Mouse (Mus musculus): ENCODE data around the gene Dnaaf1. TPM values are rescaled to one million over a fixed set of nuclear protein-coding genes. Genes with fewer than 3 reads are reported as not detected.

Dnaaf1 gene
- polyA plus RNA-seq, 1 experiment from 2014 or later = 0.28 TPM

DNA sequence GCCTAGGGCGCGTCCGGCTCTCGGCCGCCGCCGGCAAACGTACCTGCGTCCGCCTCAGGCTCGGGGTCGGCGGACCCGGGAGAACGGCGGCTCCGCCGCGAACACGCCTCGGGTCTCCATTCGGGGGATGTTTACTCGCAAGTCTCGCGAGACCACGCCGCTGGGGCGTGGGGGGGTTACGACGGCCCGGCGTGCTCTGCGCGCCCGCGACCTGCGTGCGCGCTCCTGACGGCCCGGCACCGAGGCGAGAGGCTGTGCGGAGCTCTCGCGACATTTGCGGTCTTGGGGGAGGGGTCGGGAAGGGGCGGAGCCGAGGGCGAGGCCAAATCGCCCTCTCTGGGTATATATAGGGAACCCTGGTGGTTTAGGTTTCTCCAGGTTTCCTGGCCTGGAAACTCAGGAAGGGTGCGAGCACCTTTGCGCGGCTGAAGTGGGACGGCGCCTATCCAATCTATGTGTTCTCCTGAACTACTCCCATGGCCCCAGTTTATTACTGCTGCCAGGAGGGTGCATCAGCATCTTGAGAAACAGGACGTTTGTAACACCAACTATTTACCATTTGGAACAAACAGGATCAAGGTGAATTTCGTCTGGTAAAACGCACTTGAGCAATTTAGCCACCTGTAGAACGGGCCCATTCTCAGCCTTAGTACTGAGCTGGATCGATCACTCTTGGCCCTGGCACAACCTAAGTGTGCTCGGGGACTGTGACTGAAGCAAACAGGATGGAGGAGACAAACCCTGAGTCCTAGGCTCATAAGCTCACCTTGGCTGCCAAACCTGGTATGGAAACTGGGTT is 16.2 kb upstream of the Dnaaf1 start, which contains the start of gene Mbtps1:
TSS of gene Mbtps1 (minus strand) at position 133 of the 799 bp plus-strand sequence.
- peak within 1 kb of the TSS; percentile 92 for H3K9ac ChIP-seq (ENCODE audit: low read length)
- peak; percentile 98 for ATAC-seq (ENCODE audit: insufficient number of reproducible peaks, insufficient read depth, low FRiP score, low read depth)
- H3K27ac ChIP-seq (replicated peaks in 1 of 2; ENCODE audit: control insufficient read depth in 1 of 2, insufficient read depth in 1 of 2, low read depth in 2 of 2, low read length in 2 of 2) = peak within 1 kb of the TSS; percentile 70 to 80
- peaks cover 7 to 16% of the 10 kb centered on the region in 2 experiments for H3K4me1 ChIP-seq (ENCODE audit: control insufficient read depth in 2 of 2, insufficient read depth in 2 of 2, low read length in 2 of 2)
- H3K4me2 ChIP-seq (ENCODE audit: low read length) = peak within 1 kb of the TSS; percentile 79
- peak within 1 kb of the TSS; percentile 80 to 94 for H3K4me3 ChIP-seq (ENCODE audit: control insufficient read depth in 1 of 2, insufficient read depth in 1 of 2, low read depth in 1 of 2, low read length in 2 of 2)
- no peaks in the 10 kb centered on the region for H3K9me3 ChIP-seq (ENCODE audit: control insufficient read depth, low read length)
- H3K36me3 ChIP-seq (ENCODE audit: control insufficient read depth, insufficient read depth, low read length) = peaks cover 29% of the 10 kb centered on the region
- WGBS = 6% methylated on average over 62 of the region's 63 CpGs
- H3K27me3 ChIP-seq (ENCODE audit: control insufficient read depth, insufficient read depth, low read length) = no peaks in the 10 kb centered on the region

DNA sequence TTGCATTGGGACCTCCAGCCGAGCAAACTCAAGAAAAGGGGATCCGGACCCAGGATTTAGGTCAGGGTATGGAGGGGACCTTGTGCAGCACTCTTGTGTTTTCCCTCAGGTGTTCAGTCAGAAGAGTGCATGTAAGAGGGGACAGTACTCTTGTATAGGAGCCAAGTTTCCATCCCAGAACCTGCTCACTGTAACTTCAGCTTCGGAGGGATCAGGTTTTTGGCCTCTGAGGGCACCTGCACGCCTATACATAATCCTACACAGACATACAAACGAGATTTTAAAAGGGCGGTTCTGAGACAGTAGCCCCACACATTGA is 15.7 kb upstream of the Dnaaf1 start:
- Histone ChIP-seq H3K9me3 (ENCODE audit: control insufficient read depth, low read length) (no peaks in the 10 kb centered on the region), H3K4me1 (ENCODE audit: control insufficient read depth in 2 of 2, insufficient read depth in 2 of 2, low read length in 2 of 2) (peaks cover 7 to 16% of the 10 kb centered on the region in 2 experiments), H3K4me2 (ENCODE audit: low read length) (peak overlapping the region; percentile 64; the same call in 1 of the 2 replicates), H3K9ac (ENCODE audit: low read length) (peak overlapping the region; percentile 65; the same call in 1 of the 2 replicates), H3K27me3 (ENCODE audit: control insufficient read depth, insufficient read depth, low read length) (no peaks in the 10 kb centered on the region), H3K36me3 (ENCODE audit: control insufficient read depth, insufficient read depth, low read length) (peaks cover 34% of the 10 kb centered on the region), H3K4me3 (ENCODE audit: control insufficient read depth in 1 of 2, insufficient read depth in 1 of 2, low read depth in 1 of 2, low read length in 2 of 2) (no peak overlapping the region), H3K27ac (replicated peaks in 1 of 2; ENCODE audit: control insufficient read depth in 1 of 2, insufficient read depth in 1 of 2, low read depth in 2 of 2, low read length in 2 of 2) (no peak overlapping the region)
- ATAC-seq (ENCODE audit: insufficient number of reproducible peaks, insufficient read depth, low FRiP score, low read depth) = no peak
- 86% methylated on average over 6 of the region's 6 CpGs for WGBS

DNA sequence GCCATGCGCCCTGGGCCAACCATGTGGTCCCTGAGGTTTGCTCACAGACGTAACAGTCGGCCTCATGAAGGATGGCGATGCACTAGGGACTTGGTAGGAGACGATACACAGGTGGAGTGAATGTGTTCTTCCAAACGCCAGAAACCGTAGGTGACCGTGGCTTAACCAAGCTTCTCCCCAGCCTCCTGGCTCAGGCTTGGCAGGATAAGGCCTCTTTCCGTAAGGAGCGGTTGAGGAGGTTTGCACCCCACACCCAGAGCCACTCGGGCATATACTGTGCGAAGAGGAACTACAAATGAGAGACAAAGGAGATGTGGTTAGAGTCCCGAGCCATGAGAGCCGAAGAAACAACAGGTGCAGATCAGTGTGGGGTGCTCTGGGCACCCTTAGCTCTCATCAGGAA is 11.2 kb upstream of the Dnaaf1 start:
- WGBS = 90% methylated on average over 14 of the region's 14 CpGs
- H3K9me3 ChIP-seq (ENCODE audit: control insufficient read depth, low read length) = no peaks in the 10 kb centered on the region
- no peak for ATAC-seq (ENCODE audit: insufficient number of reproducible peaks, insufficient read depth, low FRiP score, low read depth)
- H3K36me3 ChIP-seq (ENCODE audit: control insufficient read depth, insufficient read depth, low read length) = peaks cover 68% of the 10 kb centered on the region
- H3K27ac ChIP-seq (replicated peaks in 1 of 2; ENCODE audit: control insufficient read depth in 1 of 2, insufficient read depth in 1 of 2, low read depth in 2 of 2, low read length in 2 of 2) = no peak overlapping the region
- peaks cover 0 to 3% of the 10 kb centered on the region in 2 experiments; a peak in 2 of 4 replicates for H3K4me1 ChIP-seq (ENCODE audit: control insufficient read depth in 2 of 2, insufficient read depth in 2 of 2, low read length in 2 of 2)
- H3K9ac ChIP-seq (ENCODE audit: low read length) = no peak overlapping the region
- H3K4me3 ChIP-seq (ENCODE audit: control insufficient read depth in 1 of 2, insufficient read depth in 1 of 2, low read depth in 1 of 2, low read length in 2 of 2) = no peak overlapping the region
- no peak overlapping the region for H3K4me2 ChIP-seq (ENCODE audit: low read length)
- H3K27me3 ChIP-seq (ENCODE audit: control insufficient read depth, insufficient read depth, low read length) = no peaks in the 10 kb centered on the region

- Histone ChIP-seq H3K36me3 (ENCODE audit: control insufficient read depth, insufficient read depth, low read length) (peaks cover 61% of the 10 kb centered on the region), H3K27me3 (ENCODE audit: control insufficient read depth, insufficient read depth, low read length) (no peaks in the 10 kb centered on the region), H3K9ac (ENCODE audit: low read length) (no peak overlapping the region), H3K9me3 (ENCODE audit: control insufficient read depth, low read length) (no peaks in the 10 kb centered on the region), H3K4me1 (ENCODE audit: control insufficient read depth in 2 of 2, insufficient read depth in 2 of 2, low read length in 2 of 2) (no peaks in the 10 kb centered on the region; a peak in 2 of 4 replicates), H3K4me3 (ENCODE audit: control insufficient read depth in 1 of 2, insufficient read depth in 1 of 2, low read depth in 1 of 2, low read length in 2 of 2) (no peak overlapping the region), H3K27ac (replicated peaks in 1 of 2; ENCODE audit: control insufficient read depth in 1 of 2, insufficient read depth in 1 of 2, low read depth in 2 of 2, low read length in 2 of 2) (no peak overlapping the region), H3K4me2 (ENCODE audit: low read length) (no peak overlapping the region)
- ATAC-seq (ENCODE audit: insufficient number of reproducible peaks, insufficient read depth, low FRiP score, low read depth) = no peak
- WGBS = 63% methylated on average over 11 of the region's 11 CpGs
These were observed 8.7 kb upstream of the Dnaaf1 start for GRCm38 (mm10) chr8:119566367-119566766.

DNA sequence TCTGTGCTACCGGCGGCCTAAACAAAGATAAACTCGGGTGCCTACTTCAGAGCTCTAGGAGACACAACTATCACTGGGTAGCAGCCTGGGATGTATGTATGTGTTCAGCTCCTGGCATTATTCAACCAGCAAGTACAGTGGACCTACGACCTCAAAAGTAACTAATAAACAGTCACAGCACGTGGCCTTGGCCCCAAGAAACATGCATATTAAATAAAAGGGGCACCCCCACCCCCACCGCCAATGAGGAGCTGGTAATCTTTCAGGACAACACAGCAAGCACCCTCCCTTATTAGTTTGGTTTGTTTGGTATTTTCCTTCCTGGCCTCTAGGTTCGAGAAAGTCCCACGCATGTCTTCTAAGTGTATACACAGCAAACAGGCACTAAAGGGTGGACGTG is 6.8 kb upstream of the Dnaaf1 start:
- 81% methylated on average over 9 of the region's 9 CpGs for WGBS
- Histone ChIP-seq H3K4me1 (ENCODE audit: control insufficient read depth in 2 of 2, insufficient read depth in 2 of 2, low read length in 2 of 2) (no peaks in the 10 kb centered on the region; a peak in 2 of 4 replicates), H3K4me2 (ENCODE audit: low read length) (no peak overlapping the region), H3K9me3 (ENCODE audit: control insufficient read depth, low read length) (no peaks in the 10 kb centered on the region), H3K4me3 (ENCODE audit: control insufficient read depth in 1 of 2, insufficient read depth in 1 of 2, low read depth in 1 of 2, low read length in 2 of 2) (no peak overlapping the region), H3K27me3 (ENCODE audit: control insufficient read depth, insufficient read depth, low read length) (no peaks in the 10 kb centered on the region), H3K36me3 (ENCODE audit: control insufficient read depth, insufficient read depth, low read length) (peaks cover 45% of the 10 kb centered on the region), H3K9ac (ENCODE audit: low read length) (no peak overlapping the region), H3K27ac (replicated peaks in 1 of 2; ENCODE audit: control insufficient read depth in 1 of 2, insufficient read depth in 1 of 2, low read depth in 2 of 2, low read length in 2 of 2) (no peak overlapping the region)
- no peak for ATAC-seq (ENCODE audit: insufficient number of reproducible peaks, insufficient read depth, low FRiP score, low read depth)

- no peak overlapping the region for H3K27ac ChIP-seq (replicated peaks in 1 of 2; ENCODE audit: control insufficient read depth in 1 of 2, insufficient read depth in 1 of 2, low read depth in 2 of 2, low read length in 2 of 2)
- no peak for ATAC-seq (ENCODE audit: insufficient number of reproducible peaks, insufficient read depth, low FRiP score, low read depth)
- H3K4me2 ChIP-seq (ENCODE audit: low read length) = no peak overlapping the region
- H3K9me3 ChIP-seq (ENCODE audit: control insufficient read depth, low read length) = no peaks in the 10 kb centered on the region
- no peak overlapping the region for H3K4me3 ChIP-seq (ENCODE audit: control insufficient read depth in 1 of 2, insufficient read depth in 1 of 2, low read depth in 1 of 2, low read length in 2 of 2)
- H3K27me3 ChIP-seq (ENCODE audit: control insufficient read depth, insufficient read depth, low read length) = no peaks in the 10 kb centered on the region
- no peak overlapping the region for H3K9ac ChIP-seq (ENCODE audit: low read length)
- peaks cover 1 to 3% of the 10 kb centered on the region in 2 experiments; a peak in 3 of 4 replicates for H3K4me1 ChIP-seq (ENCODE audit: control insufficient read depth in 2 of 2, insufficient read depth in 2 of 2, low read length in 2 of 2)
- peaks cover 38% of the 10 kb centered on the region for H3K36me3 ChIP-seq (ENCODE audit: control insufficient read depth, insufficient read depth, low read length)
- WGBS = 68% methylated on average over 7 of the region's 7 CpGs
These were observed 6.1 kb upstream of the Dnaaf1 start for GRCm38 (mm10) chr8:119568951-119569350.

GRCm38 (mm10) chr8:119569881-119570280 is 5.2 kb upstream of the Dnaaf1 start:
- H3K27ac ChIP-seq (replicated peaks in 1 of 2; ENCODE audit: control insufficient read depth in 1 of 2, insufficient read depth in 1 of 2, low read depth in 2 of 2, low read length in 2 of 2) = no peak overlapping the region
- no peak overlapping the region for H3K4me3 ChIP-seq (ENCODE audit: control insufficient read depth in 1 of 2, insufficient read depth in 1 of 2, low read depth in 1 of 2, low read length in 2 of 2)
- H3K9ac ChIP-seq (ENCODE audit: low read length) = no peak overlapping the region
- H3K4me1 ChIP-seq (ENCODE audit: control insufficient read depth in 2 of 2, insufficient read depth in 2 of 2, low read length in 2 of 2) = peaks cover 2 to 3% of the 10 kb centered on the region in 2 experiments; a peak in 3 of 4 replicates
- H3K9me3 ChIP-seq (ENCODE audit: control insufficient read depth, low read length) = no peaks in the 10 kb centered on the region
- H3K4me2 ChIP-seq (ENCODE audit: low read length) = no peak overlapping the region
- H3K27me3 ChIP-seq (ENCODE audit: control insufficient read depth, insufficient read depth, low read length) = no peaks in the 10 kb centered on the region
- ATAC-seq (ENCODE audit: insufficient number of reproducible peaks, insufficient read depth, low FRiP score, low read depth) = no peak
- peaks cover 28% of the 10 kb centered on the region for H3K36me3 ChIP-seq (ENCODE audit: control insufficient read depth, insufficient read depth, low read length)
- WGBS = 46% methylated on average over 4 of the region's 4 CpGs

All from heart, embryonic 14.5 days (tissue).